Mouse (Mus musculus) forebrain, embryonic 14.5 days (tissue): ENCODE results near the gene Parp9. TPM values are rescaled to one million over a fixed set of nuclear protein-coding genes. Genes with fewer than 3 reads are reported as not detected.
"Not testable (repeated sequence)": the region's sequence is repeated elsewhere in the genome, so short reads cannot be mapped to it uniquely, and the experiment has no call there.

ENCODE experiments used
- ATAC-seq: fragments of 200-750 bp; cut with Nextera tagmentation; 2 replicates; pipeline ENCODE4 v1.8.0; 2017; ENCODE audit warnings: mild to moderate bottlenecking, moderate library complexity
- DNase-seq: peaks from one replicate; pipeline ENCODE4 v3.0.0-alpha.2; 2015; ENCODE audit warnings: low spot score
- H3K27ac ChIP-seq: fragments of 300-500 bp; sonication (generic); 2 replicates; pipeline ENCODE4 v1.5.1; 2014; ENCODE audit warnings: low read depth, mild to moderate bottlenecking, control low read depth, low read length, moderate library complexity
- H3K27me3 ChIP-seq: fragments of 300-500 bp; sonication (generic); replicated peaks from 2 replicates; pipeline ENCODE4 v1.6.1; 2014; ENCODE audit warnings: low read length, control low read depth, mixed read lengths; ENCODE audit not compliant: control insufficient read depth, insufficient read depth
- H3K36me3 ChIP-seq: fragments of 300-500 bp; sonication (generic); 2 replicates; pipeline ENCODE4 v1.6.1; 2014; ENCODE audit warnings: low read length, control low read depth; ENCODE audit not compliant: control insufficient read depth, insufficient read depth
- H3K4me1 ChIP-seq: fragments of 300-500 bp; sonication (generic); 2 replicates; pipeline ENCODE4 v1.6.1; 2014; ENCODE audit warnings: antibody characterized with exemption, low read length, control low read depth; ENCODE audit not compliant: control insufficient read depth, insufficient read depth
- H3K4me2 ChIP-seq: fragments of 300-500 bp; sonication (generic); 2 replicates; pipeline ENCODE4 v1.6.1; 2014; ENCODE audit warnings: mild to moderate bottlenecking, control low read depth, low read length
- H3K4me3 ChIP-seq: fragments of 300-500 bp; sonication (generic); 2 replicates; pipeline ENCODE4 v1.5.1; 2014; ENCODE audit warnings: low read depth, low read length, control low read depth
- H3K9ac ChIP-seq: fragments of 300-500 bp; sonication (generic); 2 replicates; pipeline ENCODE4 v1.6.1; 2014; ENCODE audit warnings: mild to moderate bottlenecking, low read length, control low read depth, moderate library complexity
- H3K9me3 ChIP-seq: fragments of 300-500 bp; sonication (generic); replicated peaks from 2 replicates; pipeline ENCODE4 v1.6.1; 2016; ENCODE audit warnings: low read length, control low read depth, mixed read lengths; ENCODE audit not compliant: control insufficient read depth
- WGBS: fragments of 180-500 bp; shearing (Covaris S2); extraction: QIAGEN DNeasy Blood & Tissue Kit; methylation state at CpG from one replicate; pipeline ENCODE4 v1.1.7; 2014; 5-methylcytosine and 5-hydroxymethylcytosine counted together
- polyA plus RNA-seq: library from polyadenylated mRNA; unstranded; fragments of >200 nt; fragmentation: Nextera tagmentation; extraction: Ambion mirVana; gene quantifications from 2 replicates; pipeline ENCODE4 v1.2.1, GENCODE M21; 2014

Gene Parp9
- polyA plus RNA-seq, 1 experiment from 2014 or later: 3.1 TPM

DNA sequence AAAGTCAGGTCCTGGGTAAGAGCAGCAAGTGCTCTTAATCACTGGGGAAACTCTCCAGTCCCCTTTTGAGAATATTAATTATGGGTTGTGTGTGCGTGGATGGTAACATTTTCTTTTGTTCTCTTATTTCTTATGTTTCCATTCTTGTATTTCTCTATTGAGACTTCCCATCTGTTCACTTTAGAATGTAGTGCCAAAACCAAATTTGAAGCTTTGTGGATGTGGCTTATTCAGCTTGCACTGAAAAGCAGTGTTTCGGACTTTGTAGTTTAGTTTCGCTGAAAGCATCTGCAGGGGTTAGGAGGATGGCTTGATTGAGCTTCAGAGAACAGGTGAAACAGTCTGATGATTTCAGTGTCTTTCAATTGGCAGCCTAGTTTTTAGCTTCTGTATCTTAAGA is 55.0 kb downstream of the Parp9 start:
- Histone ChIP-seq H3K9ac (no peak overlapping the region), H3K9me3 (no peaks in the 10 kb centered on the region), H3K27me3 (no peaks in the 10 kb centered on the region), H3K36me3 (no peaks in the 10 kb centered on the region), H3K27ac (peak overlapping the region; percentile 46; the same call in 1 of the 2 replicates), H3K4me3 (no peak overlapping the region), H3K4me2 (no peak overlapping the region), H3K4me1 (no peaks in the 10 kb centered on the region; the same call in 1 of the 2 replicates)
- WGBS: 61% methylated on average over 3 of the region's 3 CpGs
- DNase-seq (peak; percentile 6), ATAC-seq (no peak)

DNA sequence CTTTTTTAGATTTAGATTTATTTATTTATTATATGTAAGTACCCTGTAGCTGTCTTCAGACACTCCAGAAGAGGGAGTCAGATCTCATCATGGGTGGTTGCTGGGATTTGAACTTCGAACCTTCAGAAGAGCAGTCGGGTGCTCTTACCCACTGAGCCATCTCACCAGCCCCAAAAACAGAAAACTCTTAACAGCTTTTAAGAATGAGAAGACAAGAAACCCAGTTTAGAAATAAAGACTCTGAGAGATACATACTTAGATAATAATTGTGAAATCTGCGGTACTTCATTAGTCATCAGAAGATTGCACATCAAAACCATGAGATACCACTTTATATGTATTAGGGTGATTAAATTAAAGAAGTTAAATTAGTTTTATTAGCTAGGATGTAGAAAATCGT is 60.6 kb downstream of the Parp9 start:
- not testable (repeated sequence) for H3K27ac ChIP-seq, H3K4me1 ChIP-seq, ATAC-seq, H3K27me3 ChIP-seq, H3K4me3 ChIP-seq, DNase-seq, H3K9ac ChIP-seq, H3K36me3 ChIP-seq, H3K4me2 ChIP-seq, H3K9me3 ChIP-seq
- 95% methylated on average over 4 of the region's 4 CpGs for WGBS

DNA sequence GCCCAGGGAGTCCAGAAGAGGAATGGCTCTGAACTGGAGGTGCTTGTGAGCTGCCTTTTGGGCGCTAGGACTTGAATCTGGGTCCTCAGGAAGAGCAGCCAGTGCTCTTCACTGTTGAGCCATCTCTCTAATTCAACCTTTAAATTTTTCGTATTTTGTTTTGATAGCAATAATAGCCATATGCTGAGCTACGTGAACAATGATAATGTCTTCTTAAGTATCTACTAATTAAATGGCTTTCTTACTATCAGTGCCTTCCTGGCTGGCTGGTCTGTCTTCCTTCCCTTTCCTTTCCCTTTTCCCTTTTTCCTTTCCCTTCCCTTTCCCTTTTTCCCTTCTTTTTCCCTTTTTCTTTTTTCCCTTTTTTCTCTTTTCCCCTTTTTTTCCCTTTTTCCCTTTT is 70.1 kb downstream of the Parp9 start:
- Histone ChIP-seq H3K4me2 (no peak overlapping the region), H3K27ac (no peak overlapping the region), H3K9ac (no peak overlapping the region), H3K27me3 (no peaks in the 10 kb centered on the region), H3K36me3 (peaks cover 15% of the 10 kb centered on the region), H3K4me1 (no peaks in the 10 kb centered on the region), H3K9me3 (no peaks in the 10 kb centered on the region), H3K4me3 (no peak overlapping the region)
- 93% methylated on average over 3 of the region's 3 CpGs for WGBS
- DNase-seq (no peak), ATAC-seq (no peak)

DNA sequence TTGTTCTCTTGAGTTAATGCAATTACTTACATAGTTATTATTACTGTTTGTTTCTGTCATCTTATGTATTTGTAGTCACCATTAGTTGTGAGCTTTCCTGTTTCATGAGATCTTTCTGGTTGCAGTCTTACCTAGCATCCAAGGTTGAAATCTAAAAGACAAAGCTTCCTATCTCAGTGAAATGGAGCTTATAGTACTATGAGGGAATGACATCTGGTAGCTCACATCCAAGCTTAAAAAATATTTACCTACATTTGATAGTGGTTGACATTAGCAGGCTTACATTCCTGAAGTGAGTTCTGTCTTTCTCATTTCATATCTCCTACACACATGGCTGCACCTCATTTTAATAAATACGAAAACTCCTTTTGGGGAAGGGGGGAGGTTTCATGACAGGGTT is 78.1 kb downstream of the Parp9 start:
- ATAC-seq (no peak), DNase-seq (no peak)
- no peak overlapping the region for H3K27ac ChIP-seq
- no peaks in the 10 kb centered on the region for H3K27me3 ChIP-seq
- H3K4me2 ChIP-seq: no peak overlapping the region
- WGBS: 76% methylated on average over 1 of the region's 1 CpGs
- H3K9me3 ChIP-seq: no peaks in the 10 kb centered on the region
- H3K4me1 ChIP-seq: no peaks in the 10 kb centered on the region
- H3K9ac ChIP-seq: no peak overlapping the region
- H3K36me3 ChIP-seq: peaks cover 43% of the 10 kb centered on the region
- no peak overlapping the region for H3K4me3 ChIP-seq

Other genes with a start within 250 kb of the Parp9 start
- 40.7 and 46.1 TPM in 2 replicates for gene Dirc2, start 169.1 kb upstream of the Parp9 start, polyA plus RNA-seq
- 24.7 and 24.9 TPM in 2 replicates for gene Hspbap1, start 168.1 kb upstream of the Parp9 start, polyA plus RNA-seq
- 0.16 and 0.25 TPM in 2 replicates for gene Parp14, start 66.9 kb upstream of the Parp9 start, polyA plus RNA-seq
- 1.9 and 2.3 TPM in 2 replicates for gene Dtx3l, start 681 bp downstream of the Parp9 start, polyA plus RNA-seq
- gene Kpna1, start 40.3 kb downstream of the Parp9 start, polyA plus RNA-seq: 85.2 and 90.2 TPM in 2 replicates
- 17.6 and 17.7 TPM in 2 replicates for gene Wdr5b, start 102.7 kb downstream of the Parp9 start, polyA plus RNA-seq
- 186 and 211 TPM in 2 replicates for gene Fam162a, start 133.1 kb downstream of the Parp9 start, polyA plus RNA-seq
- gene Ccdc58, start 133.2 kb downstream of the Parp9 start, polyA plus RNA-seq: 39.0 and 39.2 TPM in 2 replicates
- gene Csta1, start 192.8 kb downstream of the Parp9 start, polyA plus RNA-seq: not detected in 2 replicates
- gene Stfa2l1, start 218.3 kb downstream of the Parp9 start, polyA plus RNA-seq: not detected in 2 replicates
- gene Gm5483, start 245.7 kb downstream of the Parp9 start, polyA plus RNA-seq: not detected in 2 replicates